Mouse (Mus musculus) lung, postnatal 0 days (tissue): ENCODE measurements around the gene Rims1. TPM values are rescaled to one million over a fixed set of nuclear protein-coding genes. Genes with fewer than 3 reads are reported as not detected.

ENCODE experiments used
- ATAC-seq: fragments of 200-750 bp; cut with Nextera tagmentation; 2 replicates; pipeline ENCODE4 v1.8.0; 2017; ENCODE audit warnings: moderate library complexity
- DNase-seq: peaks from one replicate; pipeline ENCODE4 v3.0.0-alpha.2; 2016; ENCODE audit warnings: low spot score
- H3K27ac ChIP-seq: fragments of 300-500 bp; sonication (generic); 2 replicates; pipeline ENCODE4 v1.5.1; 2014; ENCODE audit warnings: antibody characterized with exemption, mild to moderate bottlenecking, low read length, mixed read lengths
- H3K27me3 ChIP-seq: fragments of 300-500 bp; sonication (generic); replicated peaks from 2 replicates; pipeline ENCODE4 v1.6.1; 2014; ENCODE audit warnings: low read length, mixed read lengths; ENCODE audit not compliant: insufficient read depth
- H3K36me3 ChIP-seq: fragments of 300-500 bp; sonication (generic); 2 replicates; pipeline ENCODE4 v1.6.1; 2014; ENCODE audit warnings: low read length, mixed read lengths; ENCODE audit not compliant: insufficient read depth
- H3K4me1 ChIP-seq: fragments of 300-500 bp; sonication (generic); 2 replicates; pipeline ENCODE4 v1.6.1; 2014; ENCODE audit warnings: antibody characterized with exemption, low read depth, low read length, mixed read lengths; ENCODE audit not compliant: insufficient read depth
- H3K4me2 ChIP-seq: fragments of 300-500 bp; sonication (generic); replicated peaks from 2 replicates; pipeline ENCODE4 v1.6.1; 2014; ENCODE audit warnings: low read depth, mild to moderate bottlenecking, low read length, moderate library complexity, mixed read lengths
- H3K4me3 ChIP-seq: fragments of 300-500 bp; sonication (generic); 2 replicates; pipeline ENCODE4 v1.5.1; 2014; ENCODE audit warnings: low read depth, low read length
- H3K9ac ChIP-seq: fragments of 300-500 bp; sonication (generic); replicated peaks from 2 replicates; pipeline ENCODE4 v1.6.1; 2014; ENCODE audit warnings: low read depth, mild to moderate bottlenecking
- H3K9me3 ChIP-seq: fragments of 300-500 bp; sonication (generic); 2 replicates; pipeline ENCODE4 v1.6.1; 2016; ENCODE audit warnings: low read length, mixed read lengths
- CTCF ChIP-seq: IDR thresholded peaks from 2 replicates; pipeline ENCODE4 v1.5.1; 2016; ENCODE audit warnings: antibody characterized with exemption, mild to moderate bottlenecking
- EP300 ChIP-seq: IDR thresholded peaks from 2 replicates; pipeline ENCODE4 v1.6.1; 2016; ENCODE audit warnings: antibody characterized with exemption, mild to moderate bottlenecking, control low read depth
- WGBS: fragments of 180-500 bp; shearing (Covaris S2); extraction: QIAGEN DNeasy Blood & Tissue Kit; methylation state at CpG from one replicate; pipeline ENCODE4 v1.1.7; 2014; 5-methylcytosine and 5-hydroxymethylcytosine counted together
- polyA plus RNA-seq: library from polyadenylated mRNA; unstranded; fragments of >200 nt; fragmentation: Nextera tagmentation; extraction: Ambion mirVana; gene quantifications from 2 replicates; pipeline ENCODE4 v1.2.1, GENCODE M21; 2015

Gene Rims1
- polyA plus RNA-seq, 1 experiment from 2014 or later, result 0.92 TPM

- Histone ChIP-seq H3K4me2 (no peak overlapping the region), H3K9me3 (no peaks in the 10 kb centered on the region), H3K9ac (no peak overlapping the region), H3K27me3 (no peaks in the 10 kb centered on the region), H3K4me3 (no peak overlapping the region), H3K27ac (no peak overlapping the region), H3K36me3 (no peaks in the 10 kb centered on the region), H3K4me1 (no peaks in the 10 kb centered on the region)
- peak; percentile 87 for DNase-seq
- ATAC-seq, result no peak
- TF ChIP-seq EP300 (no peak), CTCF (no peak)
Measured at GRCm38 (mm10) chr1:22721706-22722105, 84.1 kb downstream of the Rims1 start.

- no peak overlapping the region for H3K4me3 ChIP-seq
- no peak for DNase-seq
- WGBS, result 67% methylated on average over 2 of the region's 2 CpGs
- no peak overlapping the region for H3K27ac ChIP-seq
- no peaks in the 10 kb centered on the region for H3K9me3 ChIP-seq
- ATAC-seq, result no peak
- H3K36me3 ChIP-seq, result no peaks in the 10 kb centered on the region
- H3K27me3 ChIP-seq, result no peaks in the 10 kb centered on the region
- H3K9ac ChIP-seq, result no peak overlapping the region
- no peaks in the 10 kb centered on the region for H3K4me1 ChIP-seq
- TF ChIP-seq EP300, result no peak
- TF ChIP-seq CTCF, result no peak
- H3K4me2 ChIP-seq, result no peak overlapping the region
Measured at GRCm38 (mm10) chr1:22720714-22721113, 85.1 kb downstream of the Rims1 start.

GRCm38 (mm10) chr1:22709461-22709860, 96.3 kb downstream of the Rims1 start:
- DNase-seq (no peak), ATAC-seq (no peak)
- Histone ChIP-seq H3K9ac (no peak overlapping the region), H3K4me1 (no peaks in the 10 kb centered on the region), H3K27ac (no peak overlapping the region), H3K36me3 (no peaks in the 10 kb centered on the region), H3K4me2 (no peak overlapping the region), H3K27me3 (no peaks in the 10 kb centered on the region), H3K9me3 (no peaks in the 10 kb centered on the region), H3K4me3 (no peak overlapping the region)
- TF ChIP-seq EP300 (no peak), CTCF (no peak)
- WGBS, result 49% methylated on average over 2 of the region's 2 CpGs

- 21% methylated on average over 1 of the region's 1 CpGs for WGBS
- ATAC-seq, result no peak
Measured at GRCm38 (mm10) chr1:22695046-22695445, 110.7 kb downstream of the Rims1 start.

GRCm38 (mm10) chr1:22694514-22694913, 111.3 kb downstream of the Rims1 start:
- H3K4me1 ChIP-seq, result no peaks in the 10 kb centered on the region
- no peak overlapping the region for H3K27ac ChIP-seq
- no peaks in the 10 kb centered on the region for H3K36me3 ChIP-seq
- 69% methylated on average over 2 of the region's 2 CpGs for WGBS
- TF ChIP-seq EP300, result no peak
- TF ChIP-seq CTCF, result no peak
- no peaks in the 10 kb centered on the region for H3K27me3 ChIP-seq
- no peak for ATAC-seq
- H3K9ac ChIP-seq, result no peak overlapping the region
- no peak overlapping the region for H3K4me2 ChIP-seq
- H3K9me3 ChIP-seq, result no peaks in the 10 kb centered on the region
- no peak overlapping the region for H3K4me3 ChIP-seq
- DNase-seq, result peak; percentile 4

More at GRCm38 (mm10) chr1:22695046-22695445, 110.7 kb downstream of the Rims1 start:
- Histone ChIP-seq H3K27ac (no peak overlapping the region), H3K9ac (no peak overlapping the region), H3K4me3 (no peak overlapping the region), H3K36me3 (no peaks in the 10 kb centered on the region), H3K9me3 (no peaks in the 10 kb centered on the region), H3K4me1 (no peaks in the 10 kb centered on the region), H3K27me3 (no peaks in the 10 kb centered on the region), H3K4me2 (no peak overlapping the region)
- no peak for DNase-seq
- no peak for TF ChIP-seq EP300
- TF ChIP-seq CTCF, result no peak

GRCm38 (mm10) chr1:22683455-22683854, 122.3 kb downstream of the Rims1 start:
- no peaks in the 10 kb centered on the region for H3K9me3 ChIP-seq
- no peaks in the 10 kb centered on the region for H3K4me1 ChIP-seq
- DNase-seq (no peak), ATAC-seq (no peak)
- no peak overlapping the region for H3K27ac ChIP-seq
- H3K36me3 ChIP-seq, result no peaks in the 10 kb centered on the region
- TF ChIP-seq CTCF, result no peak
- no peak for TF ChIP-seq EP300
- H3K4me3 ChIP-seq, result no peak overlapping the region
- 70% methylated on average over 4 of the region's 4 CpGs for WGBS
- no peak overlapping the region for H3K9ac ChIP-seq
- no peaks in the 10 kb centered on the region for H3K27me3 ChIP-seq
- H3K4me2 ChIP-seq, result no peak overlapping the region

- Histone ChIP-seq H3K4me1 (no peaks in the 10 kb centered on the region), H3K27me3 (no peaks in the 10 kb centered on the region), H3K27ac (no peak overlapping the region), H3K4me2 (no peak overlapping the region), H3K9me3 (no peaks in the 10 kb centered on the region), H3K4me3 (no peak overlapping the region), H3K9ac (no peak overlapping the region), H3K36me3 (no peaks in the 10 kb centered on the region)
- DNase-seq, result no peak
- ATAC-seq, result no peak
- 83% methylated on average over 6 of the region's 6 CpGs for WGBS
- no peak for TF ChIP-seq CTCF
- no peak for TF ChIP-seq EP300
Measured at GRCm38 (mm10) chr1:22664196-22664595, 141.6 kb downstream of the Rims1 start.
